Mouse (Mus musculus): ENCODE measurements around the gene Smyd3. TPM values are rescaled to one million over a fixed set of nuclear protein-coding genes. Genes with fewer than 3 reads are reported as not detected.

Smyd3 gene
- polyA plus RNA-seq, 1 experiment from 2014 or later = 5.8 TPM

GRCm38 (mm10) chr1:179436596-179436995 lies 81.2 kb downstream of the Smyd3 start:
- Histone ChIP-seq H3K4me3 (ENCODE audit: low read depth, low read length) (no peak overlapping the region), H3K4me2 (replicated peaks; ENCODE audit: low read depth, low read length) (no peak overlapping the region), H3K27me3 (replicated peaks; ENCODE audit: insufficient read depth, low read length) (no peaks in the 10 kb centered on the region), H3K9me3 (ENCODE audit: low read length) (no peaks in the 10 kb centered on the region), H3K4me1 (ENCODE audit: insufficient read depth, low read depth, low read length) (no peaks in the 10 kb centered on the region), H3K27ac (ENCODE audit: low read length) (no peak overlapping the region), H3K36me3 (ENCODE audit: insufficient read depth, low read length) (no peaks in the 10 kb centered on the region), H3K9ac (replicated peaks; ENCODE audit: low read depth) (no peak overlapping the region)
- no peak for DNase-seq (ENCODE audit: low spot score)
- no peak for ATAC-seq
- no peak for TF ChIP-seq CTCF (IDR thresholded peaks at IDR 0.05)
- TF ChIP-seq EP300 (IDR thresholded peaks at IDR 0.05) = no peak
- 88% methylated on average over 11 of the region's 11 CpGs for WGBS

GRCm38 (mm10) chr1:179434443-179435260 lies 83.2 kb downstream of the Smyd3 start:
- H3K36me3 ChIP-seq (ENCODE audit: insufficient read depth, low read length) = no peaks in the 10 kb centered on the region
- no peak overlapping the region for H3K4me2 ChIP-seq (replicated peaks; ENCODE audit: low read depth, low read length)
- H3K27me3 ChIP-seq (replicated peaks; ENCODE audit: insufficient read depth, low read length) = no peaks in the 10 kb centered on the region
- DNase-seq (ENCODE audit: low spot score) = peak; percentile 15
- TF ChIP-seq CTCF (IDR thresholded peaks at IDR 0.05) (no peak), EP300 (IDR thresholded peaks at IDR 0.05) (no peak)
- 69% methylated on average over 11 of the region's 11 CpGs for WGBS
- ATAC-seq = no peak
- no peaks in the 10 kb centered on the region for H3K9me3 ChIP-seq (ENCODE audit: low read length)
- H3K9ac ChIP-seq (replicated peaks; ENCODE audit: low read depth) = no peak overlapping the region
- H3K27ac ChIP-seq (ENCODE audit: low read length) = no peak overlapping the region
- H3K4me1 ChIP-seq (ENCODE audit: insufficient read depth, low read depth, low read length) = no peaks in the 10 kb centered on the region
- H3K4me3 ChIP-seq (ENCODE audit: low read depth, low read length) = no peak overlapping the region

DNA sequence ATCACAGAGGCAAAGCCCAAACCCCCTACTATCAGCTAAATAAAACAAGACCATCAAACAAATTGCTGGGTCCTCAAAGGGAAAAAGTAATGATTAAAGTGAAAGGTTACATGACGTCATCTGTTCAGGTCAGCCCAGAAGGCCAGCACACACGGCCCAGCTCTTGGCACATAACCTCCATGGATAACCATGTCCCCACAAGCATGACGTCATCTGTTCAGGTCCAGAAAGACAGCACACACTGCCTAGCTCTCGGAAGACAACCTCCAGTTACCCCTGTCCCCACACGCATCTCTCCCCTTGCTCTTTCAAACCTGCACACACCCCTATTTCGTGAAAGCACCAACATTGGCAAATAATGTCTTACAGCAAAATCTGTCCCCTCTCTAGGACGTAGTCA lies 84.0 kb downstream of the Smyd3 start:
- TF ChIP-seq CTCF (IDR thresholded peaks at IDR 0.05) (no peak), EP300 (IDR thresholded peaks at IDR 0.05) (no peak)

GRCm38 (mm10) chr1:179433355-179433754 lies 84.5 kb downstream of the Smyd3 start:
- Histone ChIP-seq H3K9me3 (ENCODE audit: low read length) (no peaks in the 10 kb centered on the region), H3K4me1 (ENCODE audit: insufficient read depth, low read depth, low read length) (no peaks in the 10 kb centered on the region), H3K27me3 (replicated peaks; ENCODE audit: insufficient read depth, low read length) (no peaks in the 10 kb centered on the region), H3K9ac (replicated peaks; ENCODE audit: low read depth) (no peak overlapping the region), H3K4me3 (ENCODE audit: low read depth, low read length) (no peak overlapping the region), H3K36me3 (ENCODE audit: insufficient read depth, low read length) (no peaks in the 10 kb centered on the region), H3K4me2 (replicated peaks; ENCODE audit: low read depth, low read length) (no peak overlapping the region), H3K27ac (ENCODE audit: low read length) (no peak overlapping the region)
- WGBS = 65% methylated on average over 8 of the region's 8 CpGs
- ATAC-seq = no peak
- TF ChIP-seq EP300 (IDR thresholded peaks at IDR 0.05) (no peak), CTCF (IDR thresholded peaks at IDR 0.05) (no peak)
- DNase-seq (ENCODE audit: low spot score) = no peak

More for the DNA sequence above, 84.0 kb downstream of the Smyd3 start:
- H3K4me2 ChIP-seq (replicated peaks; ENCODE audit: low read depth, low read length) = no peak overlapping the region
- no peaks in the 10 kb centered on the region for H3K36me3 ChIP-seq (ENCODE audit: insufficient read depth, low read length)
- no peaks in the 10 kb centered on the region for H3K9me3 ChIP-seq (ENCODE audit: low read length)
- DNase-seq (ENCODE audit: low spot score) (no peak), ATAC-seq (no peak)
- no peaks in the 10 kb centered on the region for H3K4me1 ChIP-seq (ENCODE audit: insufficient read depth, low read depth, low read length)
- H3K9ac ChIP-seq (replicated peaks; ENCODE audit: low read depth) = no peak overlapping the region
- H3K27ac ChIP-seq (ENCODE audit: low read length) = no peak overlapping the region
- no peak overlapping the region for H3K4me3 ChIP-seq (ENCODE audit: low read depth, low read length)
- H3K27me3 ChIP-seq (replicated peaks; ENCODE audit: insufficient read depth, low read length) = no peaks in the 10 kb centered on the region
- 71% methylated on average over 7 of the region's 7 CpGs for WGBS

DNA sequence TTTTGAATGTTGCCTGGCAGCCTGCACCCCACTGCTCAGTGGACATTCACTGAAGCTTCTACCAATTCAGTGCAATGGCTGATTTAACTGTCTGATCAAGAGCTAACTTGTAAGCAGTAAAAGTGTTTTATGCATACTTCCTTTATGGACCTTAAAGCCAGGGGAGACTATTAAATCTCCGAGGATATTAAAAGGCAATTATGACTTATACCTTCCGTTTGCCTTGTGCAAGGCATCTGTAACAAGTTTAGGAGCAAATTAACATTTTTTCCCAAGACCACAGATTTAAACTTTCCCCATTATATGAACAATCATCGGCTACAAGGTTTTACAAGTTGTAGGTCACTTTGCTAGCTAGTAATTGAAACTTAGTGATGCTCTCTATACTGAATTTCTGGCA lies 87.8 kb downstream of the Smyd3 start:
- H3K9ac ChIP-seq (replicated peaks; ENCODE audit: low read depth) = no peak overlapping the region
- H3K36me3 ChIP-seq (ENCODE audit: insufficient read depth, low read length) = no peaks in the 10 kb centered on the region
- ATAC-seq (no peak), DNase-seq (ENCODE audit: low spot score) (no peak)
- no peak overlapping the region for H3K27ac ChIP-seq (ENCODE audit: low read length)
- no peaks in the 10 kb centered on the region for H3K4me1 ChIP-seq (ENCODE audit: insufficient read depth, low read depth, low read length)
- no peak overlapping the region for H3K4me2 ChIP-seq (replicated peaks; ENCODE audit: low read depth, low read length)
- TF ChIP-seq CTCF (IDR thresholded peaks at IDR 0.05) (no peak), EP300 (IDR thresholded peaks at IDR 0.05) (no peak)
- H3K27me3 ChIP-seq (replicated peaks; ENCODE audit: insufficient read depth, low read length) = no peaks in the 10 kb centered on the region
- no peaks in the 10 kb centered on the region for H3K9me3 ChIP-seq (ENCODE audit: low read length)
- H3K4me3 ChIP-seq (ENCODE audit: low read depth, low read length) = no peak overlapping the region
- 87% methylated on average over 3 of the region's 3 CpGs for WGBS

DNA sequence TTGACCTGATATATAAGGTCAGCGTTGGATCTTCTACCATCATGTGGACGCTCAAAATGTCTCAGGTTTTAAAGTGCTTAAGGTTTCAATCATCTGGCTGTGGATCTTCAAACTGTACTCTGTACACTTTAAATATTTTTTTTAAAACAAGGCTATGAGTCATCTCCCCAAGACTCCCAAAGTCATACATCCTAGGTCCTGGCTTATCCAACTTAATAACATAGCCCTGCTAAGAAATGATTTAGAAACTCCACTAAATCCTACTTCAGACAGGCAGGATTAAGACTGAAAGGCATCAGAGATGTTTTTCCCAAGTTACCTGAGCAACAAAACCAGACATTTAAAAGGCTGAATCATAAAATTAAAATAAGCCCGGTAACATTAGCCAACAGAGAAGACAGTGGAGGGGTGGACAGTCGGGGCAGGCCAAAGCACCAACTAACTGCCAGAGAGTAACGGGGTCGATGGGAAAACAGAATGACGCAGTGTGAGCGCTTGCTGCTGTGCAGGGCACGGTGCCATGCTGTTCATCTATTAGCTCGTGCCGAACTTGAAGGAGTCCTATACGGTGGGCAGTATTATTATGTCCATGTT lies 92.9 kb downstream of the Smyd3 start:
- DNase-seq (ENCODE audit: low spot score) (no peak), ATAC-seq (no peak)
- Histone ChIP-seq H3K27ac (ENCODE audit: low read length) (no peak overlapping the region), H3K27me3 (replicated peaks; ENCODE audit: insufficient read depth, low read length) (no peaks in the 10 kb centered on the region), H3K9ac (replicated peaks; ENCODE audit: low read depth) (no peak overlapping the region), H3K4me3 (ENCODE audit: low read depth, low read length) (no peak overlapping the region), H3K9me3 (ENCODE audit: low read length) (no peaks in the 10 kb centered on the region), H3K4me2 (replicated peaks; ENCODE audit: low read depth, low read length) (no peak overlapping the region), H3K4me1 (ENCODE audit: insufficient read depth, low read depth, low read length) (no peaks in the 10 kb centered on the region), H3K36me3 (ENCODE audit: insufficient read depth, low read length) (no peaks in the 10 kb centered on the region)
- TF ChIP-seq EP300 (IDR thresholded peaks at IDR 0.05) (no peak), CTCF (IDR thresholded peaks at IDR 0.05) (no peak)
- WGBS = 87% methylated on average over 12 of the region's 12 CpGs
